Mouse (Mus musculus): ENCODE results near the gene Sfxn5. TPM values are rescaled to one million over a fixed set of nuclear protein-coding genes. Genes with fewer than 3 reads are reported as not detected.

The Sfxn5 gene
- total RNA-seq, 2 experiments from 2014 or later: 3.9 to 5.7 TPM

- intact Hi-C loops (cut with DNase I): no loop called here
- DNase-seq: no peak
These were observed 126.3 kb downstream of the Sfxn5 start for GRCm38 (mm10) chr6:85206939-85207285.

DNA sequence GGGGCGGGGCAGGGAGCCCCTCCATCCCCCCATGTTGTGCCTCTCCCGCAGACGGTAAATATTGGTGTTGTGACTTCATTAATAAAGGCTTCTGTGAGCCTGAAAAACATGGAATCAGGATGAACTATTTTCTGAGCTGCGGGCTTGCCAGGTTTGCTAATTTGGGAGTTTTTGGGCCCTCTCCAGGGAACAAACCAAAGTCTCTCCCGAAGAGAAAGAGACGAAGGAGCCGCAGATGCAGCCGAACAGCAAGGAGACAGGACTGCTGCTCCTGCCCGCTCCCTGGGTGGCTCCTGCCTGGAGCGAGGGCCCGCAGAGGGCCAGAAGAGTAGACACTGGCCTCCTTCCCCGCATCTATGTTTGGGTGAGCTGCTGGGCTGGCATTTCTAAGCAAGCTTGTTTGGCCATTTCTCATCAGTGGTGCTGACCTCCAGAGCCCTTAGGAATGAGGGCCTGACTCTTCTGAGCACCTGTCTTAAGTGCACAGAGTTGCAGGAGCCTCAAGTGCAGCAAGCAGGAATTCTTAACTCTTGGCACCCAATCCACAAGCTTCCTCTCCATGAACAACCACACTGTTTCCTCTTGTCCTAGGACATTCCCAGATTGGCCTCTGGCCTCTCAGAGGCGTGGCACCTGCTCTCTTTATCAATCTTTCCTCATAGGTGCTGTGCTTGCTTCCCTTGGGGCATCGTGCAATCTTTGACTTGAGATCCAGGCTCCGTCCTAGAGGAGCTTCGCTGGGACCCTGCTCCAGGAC is 126.9 kb downstream of the Sfxn5 start:
- intact Hi-C loops (cut with DNase I): no loop called here
- DNase-seq: no peak

DNA sequence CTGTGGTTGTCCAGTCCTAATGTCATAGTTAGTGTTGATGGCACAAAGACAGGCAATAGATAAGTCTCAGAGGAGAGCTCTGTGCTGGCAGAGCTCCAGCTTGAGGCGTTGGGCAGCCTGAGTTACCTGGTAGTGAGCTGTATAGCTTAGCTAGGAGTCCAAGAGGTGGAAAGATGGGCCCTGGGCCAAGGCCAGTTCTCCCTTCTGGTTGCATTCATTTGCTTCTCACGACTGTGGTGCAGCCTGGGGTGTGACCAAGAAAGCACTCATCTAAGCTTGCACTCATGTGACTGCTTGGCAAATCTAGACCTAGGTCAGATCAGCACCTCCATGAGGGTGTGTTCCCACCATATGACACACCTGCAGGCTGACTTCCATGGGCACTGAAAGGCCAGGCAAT is 135.3 kb downstream of the Sfxn5 start:
- DNase-seq: no peak
- intact Hi-C loops (cut with DNase I): no loop called here

DNA sequence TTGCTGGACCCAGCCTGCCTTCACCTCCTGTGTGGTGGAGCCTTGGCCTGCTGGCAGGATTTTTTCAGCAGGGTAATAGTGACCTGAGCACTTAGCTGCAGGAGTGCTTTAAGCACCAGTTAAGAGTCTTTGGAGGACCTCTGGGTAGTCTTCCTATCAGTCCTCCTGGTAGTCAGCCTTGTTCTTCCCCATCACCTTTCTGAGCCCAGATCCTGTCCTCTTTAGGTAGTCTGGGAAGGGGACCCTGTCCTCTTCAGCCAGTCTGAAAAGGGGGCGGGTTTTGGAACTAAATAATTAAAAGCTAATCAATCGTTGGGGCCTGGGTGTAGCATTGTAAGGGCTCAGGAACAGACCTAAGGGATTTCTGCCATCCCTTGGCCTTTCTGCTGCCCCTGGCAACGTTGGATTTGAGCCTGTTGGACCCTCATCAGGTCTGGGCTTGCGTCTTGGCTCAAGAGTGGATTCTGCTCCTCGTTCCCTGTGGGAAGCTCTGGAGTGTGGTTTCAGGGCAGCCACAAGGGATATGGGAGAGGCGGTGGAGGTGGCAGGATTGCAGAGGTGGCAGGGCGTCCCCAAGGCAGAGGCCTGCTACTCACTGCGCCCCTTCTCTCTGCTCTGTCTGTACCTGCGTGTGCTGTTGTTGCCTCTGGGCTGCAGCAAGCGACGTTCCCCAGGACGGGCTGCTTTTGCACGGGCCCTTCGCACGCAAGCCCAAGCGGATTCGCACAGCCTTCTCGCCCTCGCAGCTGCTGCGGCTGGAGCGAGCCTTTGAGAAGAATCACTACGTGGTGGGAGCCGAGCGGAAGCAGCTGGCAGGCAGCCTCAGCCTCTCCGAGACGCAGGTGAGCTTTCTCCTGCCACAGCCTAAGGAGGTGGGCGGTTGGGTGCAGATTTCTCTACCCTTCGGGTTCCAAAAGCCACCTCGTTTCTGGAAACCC is 139.6 kb downstream of the Sfxn5 start:
- no peak for DNase-seq

GRCm38 (mm10) chr6:85191751-85192440 is 141.3 kb downstream of the Sfxn5 start:
- no peak for DNase-seq
- intact Hi-C loops (cut with DNase I): no loop called here

More for the DNA sequence above, 139.6 kb downstream of the Sfxn5 start:
- intact Hi-C loops (cut with DNase I): no loop called here

GRCm38 (mm10) chr6:85190671-85191070 is 142.6 kb downstream of the Sfxn5 start:
- DNase-seq: no peak
- intact Hi-C loops (cut with DNase I): no loop called here

DNA sequence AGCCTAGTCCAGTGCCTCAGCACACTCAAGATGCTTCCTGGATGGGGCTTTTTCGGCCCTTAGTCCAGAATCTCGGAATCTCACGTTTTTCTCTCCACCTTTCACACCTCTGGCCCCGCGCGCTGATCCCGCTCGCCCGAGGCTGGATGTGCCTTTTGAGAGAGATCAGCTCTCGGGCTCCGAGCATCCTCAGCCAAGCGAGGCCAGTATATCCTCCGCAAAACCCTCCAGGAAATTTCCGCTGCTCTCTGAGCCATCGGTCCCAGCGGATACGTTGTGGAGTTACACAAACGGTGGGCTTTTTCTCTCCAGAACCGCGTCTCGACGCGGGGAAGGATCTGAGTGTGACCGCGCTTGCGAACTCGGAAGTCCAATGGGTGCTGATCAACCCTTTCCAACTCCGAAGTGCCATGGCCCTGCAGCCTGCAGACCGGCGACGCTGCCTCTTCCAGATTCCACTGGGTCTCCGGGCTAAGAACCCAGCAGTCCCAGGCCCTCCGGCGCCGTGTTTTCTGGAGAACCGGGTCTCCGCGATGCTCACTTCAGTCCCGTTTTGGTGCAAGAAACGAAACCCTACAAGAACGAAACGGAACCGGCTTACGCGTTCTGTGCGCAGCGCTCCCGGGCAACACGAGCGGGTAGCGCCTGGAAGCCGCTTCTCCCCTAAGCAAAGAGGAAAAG is 143.2 kb downstream of the Sfxn5 start:
- intact Hi-C loops (cut with DNase I): no loop called here
- DNase-seq: peak in 1 of 2 experiments; percentile 21

DNA sequence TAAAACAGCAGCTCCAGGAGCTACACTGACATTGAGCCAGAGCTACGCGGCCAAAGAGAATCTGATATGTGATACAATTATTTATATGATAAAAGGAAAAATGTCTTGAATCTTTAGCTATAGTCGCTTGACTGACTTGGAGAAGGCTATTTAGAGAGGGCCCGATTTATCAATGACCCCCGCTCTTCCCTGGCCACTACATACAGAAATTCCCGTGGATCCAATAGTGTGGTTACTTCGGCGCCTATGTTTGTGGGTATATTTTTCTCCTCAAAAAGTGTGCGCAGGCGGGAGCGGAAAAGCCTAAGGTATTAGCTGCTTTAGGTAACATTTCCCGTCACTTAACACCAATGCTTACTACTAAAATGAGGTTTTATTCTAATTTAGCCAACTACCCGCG is 143.9 kb downstream of the Sfxn5 start:
- DNase-seq: no peak
- intact Hi-C loops (cut with DNase I): no loop called here

DNA sequence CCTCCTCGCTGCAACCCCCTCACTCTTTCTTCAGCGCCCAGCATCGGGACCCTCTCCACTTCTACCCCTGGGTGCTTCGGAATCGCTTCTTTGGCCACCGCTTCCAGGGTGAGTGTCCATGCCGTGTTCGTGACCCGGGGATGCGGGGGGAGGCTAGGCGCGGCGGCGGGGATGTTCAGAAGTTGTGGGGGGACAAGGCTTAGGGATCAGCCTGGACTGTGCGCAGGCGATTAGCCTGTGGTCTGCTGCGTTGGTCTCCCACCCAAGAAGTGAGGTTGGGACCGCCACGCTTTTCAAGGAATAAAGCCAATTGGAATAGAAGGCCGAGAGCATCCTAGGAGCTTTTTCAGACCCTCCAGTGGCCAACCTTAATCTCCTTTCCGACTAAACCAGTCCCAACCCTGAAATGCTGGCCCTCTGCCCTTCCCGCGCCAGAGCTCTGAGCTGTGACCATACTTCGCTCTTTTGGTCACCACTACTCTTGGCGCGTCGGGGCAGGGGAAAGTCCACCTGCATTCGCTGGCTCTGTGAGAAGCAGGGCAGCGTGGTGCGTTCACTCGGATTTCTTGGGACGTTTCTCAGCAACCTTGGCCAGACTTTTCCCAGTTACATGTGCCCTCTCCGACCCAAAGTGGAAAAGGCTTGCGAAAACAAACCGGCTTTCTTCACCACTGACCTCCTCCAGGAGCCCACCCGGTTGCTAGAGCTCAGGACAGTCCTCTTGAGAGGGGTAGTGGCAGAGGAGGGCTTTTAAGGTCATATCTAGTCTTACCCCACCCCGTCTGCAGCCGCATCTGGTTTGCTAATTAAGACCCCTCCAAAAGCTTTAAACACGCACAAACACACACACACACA is 144.7 kb downstream of the Sfxn5 start:
- intact Hi-C loops (cut with DNase I): no loop called here
- no peak for DNase-seq

DNA sequence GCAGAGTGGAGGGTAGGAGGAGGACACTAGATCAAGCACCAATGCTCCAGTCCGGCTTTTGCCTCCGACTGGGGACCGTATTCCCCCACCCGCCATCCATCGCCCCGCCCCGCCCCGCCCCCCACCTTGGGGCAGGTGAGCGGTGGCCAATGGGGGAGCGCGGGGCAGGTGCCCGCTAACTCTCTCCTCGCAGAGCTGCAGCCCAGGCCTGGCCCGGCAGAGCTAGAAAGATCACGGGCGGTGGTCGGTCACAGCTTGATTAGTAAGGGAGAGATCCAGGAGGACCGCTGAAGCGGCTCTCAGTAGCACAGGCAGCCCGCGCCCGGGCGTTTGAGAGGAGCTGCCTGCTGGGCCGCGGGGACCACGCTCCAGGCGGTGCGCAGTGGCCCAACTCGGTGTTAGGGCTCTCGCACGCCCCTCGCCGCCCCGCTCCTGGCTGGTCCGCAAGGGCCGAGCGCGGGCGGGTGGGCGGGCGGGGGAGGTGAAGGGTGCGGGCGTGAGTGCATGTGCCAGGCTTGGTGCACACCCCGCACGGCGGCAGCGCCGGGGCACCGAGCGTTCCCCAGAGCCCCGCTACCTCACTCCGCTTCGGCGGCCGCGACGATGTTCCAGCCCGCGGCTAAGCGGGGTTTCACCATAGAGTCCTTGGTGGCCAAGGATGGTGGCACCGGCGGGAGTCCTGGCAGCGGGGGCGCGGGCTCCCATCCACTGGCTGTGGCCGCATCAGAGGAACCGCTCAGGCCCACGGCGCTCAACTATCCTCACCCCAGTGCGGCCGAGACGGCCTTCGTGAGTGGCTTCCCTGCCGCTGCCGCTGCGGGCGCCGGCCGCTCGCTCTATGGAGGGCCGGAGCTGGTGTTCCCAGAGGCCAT is 145.6 kb downstream of the Sfxn5 start, which contains the start of gene Emx1:
Gene Emx1, plus strand, starts transcription at position 99 of the 872 bp plus-strand sequence.
- intact Hi-C loops (cut with DNase I): no loop called here
- peak in 1 of 2 experiments; percentile 10 for DNase-seq

GRCm38 (mm10) chr6:85186744-85187059 is 146.5 kb downstream of the Sfxn5 start:
- intact Hi-C loops (cut with DNase I): no loop called here
- DNase-seq: no peak

DNA sequence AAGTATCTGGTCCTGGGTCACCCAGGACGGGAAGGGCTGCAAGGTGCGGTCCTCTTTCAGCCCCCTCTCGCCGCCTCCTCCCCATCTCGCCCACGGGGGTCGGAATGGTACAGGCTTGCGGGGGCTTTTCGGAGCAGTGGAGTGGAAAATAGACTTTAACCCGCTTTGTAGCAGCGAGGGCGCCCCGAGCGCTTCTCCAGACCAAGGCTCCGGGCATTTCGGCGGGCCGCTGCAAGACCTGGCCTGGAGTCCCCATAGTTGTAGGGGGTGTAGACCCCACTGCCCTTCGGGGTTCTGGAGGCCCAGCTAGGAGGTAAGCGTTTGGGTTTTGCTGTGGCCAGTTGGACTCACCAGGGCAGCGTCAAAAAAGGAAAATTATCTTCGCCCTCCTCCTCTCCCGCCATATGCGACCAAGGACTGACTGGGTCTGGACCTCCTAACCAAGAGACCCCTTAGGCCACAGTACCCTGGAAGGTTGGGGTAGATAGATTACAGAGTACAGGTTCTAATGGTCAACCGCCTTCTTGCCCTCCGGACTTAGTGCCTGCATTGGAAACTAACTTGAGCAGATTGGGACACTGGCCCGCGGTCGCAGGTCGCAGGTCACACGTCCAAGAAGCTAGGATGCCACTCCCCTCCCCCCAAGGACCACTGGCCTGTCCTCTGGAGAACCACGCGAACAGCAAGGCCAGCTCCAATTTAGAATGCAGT is 147.0 kb downstream of the Sfxn5 start:
- DNase-seq: no peak
- intact Hi-C loops (cut with DNase I): no loop called here

GRCm38 (mm10) chr6:85183951-85184350 is 149.3 kb downstream of the Sfxn5 start:
- no peak for DNase-seq
- intact Hi-C loops (cut with DNase I): no loop called here

DNA sequence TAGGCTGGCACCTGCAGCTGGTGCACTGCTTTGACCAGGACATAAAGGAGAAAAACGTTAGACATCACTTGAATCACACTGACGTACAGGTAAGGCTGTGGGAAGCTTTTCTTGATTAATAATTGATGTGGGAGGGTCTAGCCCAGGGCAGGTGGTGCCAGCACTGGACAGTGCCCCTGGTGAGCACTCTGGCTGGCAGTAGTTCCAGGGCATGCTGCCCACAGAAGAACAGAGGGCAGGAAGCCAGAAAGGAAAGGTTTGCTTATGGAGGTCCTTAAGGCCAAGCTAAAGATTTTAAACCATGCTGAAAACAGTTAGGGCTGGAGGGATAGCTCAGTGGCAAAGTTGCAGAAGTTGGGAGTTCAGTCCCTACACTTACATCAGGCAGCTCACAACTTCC is 153.2 kb downstream of the Sfxn5 start:
- DNase-seq: no peak
- intact Hi-C loops (cut with DNase I): no loop called here

- no peak for DNase-seq
- intact Hi-C loops (cut with DNase I): no loop called here
These were observed 153.7 kb downstream of the Sfxn5 start for GRCm38 (mm10) chr6:85179569-85179968.

- intact Hi-C loops (cut with DNase I): no loop called here
- DNase-seq: no peak
These were observed 167.7 kb downstream of the Sfxn5 start for GRCm38 (mm10) chr6:85165440-85165921.
